Mouse (Mus musculus) ovary, postnatal 10 days (tissue): Measurements from ENCODE around the gene Hdac10.

Experiments used
- DNase-seq: peaks from one replicate; pipeline ENCODE4 v3.0.0; 2022; ENCODE audit warnings: low spot score

Hdac10 gene

DNA sequence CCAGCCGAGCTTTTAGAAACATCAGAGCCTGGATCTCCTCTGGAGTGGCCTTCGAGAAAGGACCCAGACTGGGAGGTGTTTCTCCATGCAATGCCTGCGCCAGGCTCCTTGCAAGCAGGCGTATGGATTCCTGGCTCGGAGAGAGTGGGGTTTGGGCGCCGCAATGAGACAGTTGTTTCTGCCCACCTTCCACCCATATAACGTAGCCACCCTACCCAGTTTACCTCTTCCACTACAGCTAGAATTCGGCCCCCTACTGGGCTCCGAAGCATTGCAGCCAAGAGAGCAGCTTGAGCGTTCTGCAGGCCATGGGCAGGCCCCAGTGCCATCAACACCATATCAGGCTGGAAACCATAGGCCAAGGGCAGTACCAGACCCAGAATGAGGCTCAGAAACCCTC is 4.9 kb downstream of the Hdac10 start:
- no peak for DNase-seq

DNA sequence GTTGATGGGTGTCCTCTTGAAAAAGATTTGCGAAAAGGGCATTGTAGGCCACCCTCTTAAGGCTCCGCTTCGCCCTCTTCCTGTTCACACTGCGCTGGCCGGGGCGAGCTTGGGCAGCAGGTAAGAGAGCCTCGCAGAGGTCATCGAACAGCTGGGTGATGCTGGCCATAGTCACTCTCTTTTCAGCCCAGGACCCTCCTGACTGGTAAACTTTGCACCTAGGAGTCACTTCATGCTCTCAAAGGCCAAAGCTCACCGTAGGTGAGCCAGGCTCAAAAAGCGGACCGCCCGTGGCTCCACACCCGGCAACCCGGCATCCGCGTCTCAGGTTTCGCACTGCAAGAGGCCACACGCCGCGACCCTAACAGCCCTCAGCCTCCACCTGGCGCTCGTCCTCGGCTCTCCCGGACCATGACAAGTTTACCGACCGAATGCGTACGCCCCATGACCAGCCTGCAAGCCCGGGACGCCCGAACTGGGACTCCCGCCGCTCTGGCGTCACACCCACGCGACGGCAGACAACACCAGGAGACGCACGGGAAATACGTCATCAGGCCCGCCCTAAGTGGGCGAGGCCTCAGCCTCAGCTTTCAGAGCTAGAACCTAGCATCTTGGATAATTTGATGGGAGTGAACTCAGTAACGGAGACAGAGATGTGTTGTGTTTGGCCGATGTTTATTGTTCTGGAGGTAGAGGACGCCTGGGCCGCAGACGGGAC is 5.7 kb downstream of the Hdac10 start, which contains the start of gene Tubgcp6:
TSS of gene Tubgcp6 (minus strand) at position 464 of the 718 bp plus-strand sequence.
- peak; percentile 88 for DNase-seq

DNA sequence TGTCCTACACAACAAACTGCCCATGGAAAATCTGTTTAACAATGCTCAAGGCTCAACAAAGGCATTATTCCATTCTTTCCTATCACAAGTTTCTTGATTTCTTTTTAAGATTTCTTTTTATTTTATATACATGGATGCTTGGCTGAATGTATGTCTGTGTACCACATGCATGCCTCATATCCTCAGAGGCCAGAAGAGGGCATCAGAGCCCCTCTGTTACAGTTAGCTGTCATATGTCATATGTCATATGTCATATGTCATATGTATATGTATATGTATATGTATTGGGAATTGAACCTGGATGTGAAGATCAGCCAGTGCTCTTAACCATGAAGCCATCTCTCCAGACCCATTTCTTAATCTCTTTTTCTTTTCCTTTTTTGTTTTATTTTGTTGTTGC is 10.5 kb downstream of the Hdac10 start:
- no peak for DNase-seq

DNA sequence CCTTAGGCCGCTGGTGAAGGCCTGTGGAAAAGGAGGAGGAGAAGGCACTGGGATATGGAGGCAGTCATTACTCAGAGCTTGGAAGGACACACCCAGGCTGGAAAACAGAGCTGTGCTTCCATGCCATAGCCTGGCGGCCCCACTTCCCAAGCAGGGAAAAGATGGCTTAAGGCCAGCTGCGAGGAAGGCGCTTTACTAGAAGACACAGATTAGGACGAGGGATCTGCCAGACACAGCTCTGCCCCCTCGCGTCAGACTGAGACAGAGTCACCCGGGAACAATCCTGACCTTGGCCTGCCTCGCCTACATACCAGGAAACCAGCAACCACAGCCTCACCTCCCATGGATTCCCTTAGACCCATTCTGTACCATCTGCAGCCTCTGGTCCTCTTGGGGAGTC is 18.4 kb downstream of the Hdac10 start:
- no peak for DNase-seq

DNA sequence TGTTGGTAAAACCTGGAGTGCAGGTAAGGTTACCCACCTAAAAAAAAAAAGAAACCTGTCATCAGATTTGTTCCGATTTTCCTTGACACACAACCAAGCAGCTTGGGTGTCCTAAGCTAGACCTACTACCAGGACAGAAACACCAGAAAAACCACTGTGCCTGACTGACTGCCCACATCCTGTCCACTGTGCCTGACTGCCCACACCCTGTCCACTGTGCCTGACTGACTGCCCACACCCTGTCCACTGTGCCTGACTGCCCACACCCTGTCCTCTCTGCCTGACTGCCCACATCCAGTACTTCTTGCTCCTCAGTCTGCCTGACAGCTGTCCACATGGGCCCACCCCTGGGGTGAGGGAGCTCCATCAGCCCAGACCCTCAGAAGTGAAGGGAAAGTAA is 21.5 kb downstream of the Hdac10 start:
- DNase-seq = no peak

DNA sequence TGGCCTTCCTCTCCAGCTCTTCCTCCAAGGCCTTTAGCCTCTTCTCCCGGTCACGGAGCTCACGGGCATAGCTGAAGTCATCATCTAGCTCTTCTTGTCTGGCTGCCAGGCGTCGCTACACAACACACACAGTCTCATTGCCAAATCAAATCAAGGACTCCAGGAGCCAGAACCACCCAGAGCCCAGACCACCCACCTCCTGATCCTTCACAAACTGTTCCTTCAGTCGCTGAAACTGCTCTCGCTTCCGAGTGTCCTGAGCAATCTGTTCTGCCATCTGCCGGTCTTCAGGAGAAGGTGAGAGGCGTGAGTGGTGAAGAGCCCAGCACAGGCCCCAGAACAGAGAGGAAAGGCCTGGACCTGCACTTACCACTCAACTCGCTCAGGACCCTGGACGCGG is 22.4 kb downstream of the Hdac10 start:
- no peak for DNase-seq

DNA sequence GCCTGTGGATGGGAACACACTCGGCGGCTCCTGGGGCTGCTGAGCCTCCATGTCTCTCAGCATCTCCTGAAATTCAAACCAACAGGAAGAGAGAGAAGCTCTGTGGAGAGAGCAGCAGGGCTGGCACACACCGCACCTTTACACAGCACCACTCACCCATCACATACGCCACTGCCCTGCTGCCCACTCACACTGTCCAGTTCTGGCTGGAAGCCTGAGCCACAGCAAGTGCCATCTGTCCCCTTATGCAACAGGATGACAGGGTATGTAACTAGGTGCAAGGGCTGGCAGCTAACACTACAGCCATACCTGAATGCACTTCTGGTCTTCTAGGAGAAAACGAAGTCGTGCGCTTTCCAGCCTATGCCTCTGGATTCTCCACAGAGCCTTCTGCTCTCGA is 24.1 kb downstream of the Hdac10 start:
- DNase-seq = no peak

DNA sequence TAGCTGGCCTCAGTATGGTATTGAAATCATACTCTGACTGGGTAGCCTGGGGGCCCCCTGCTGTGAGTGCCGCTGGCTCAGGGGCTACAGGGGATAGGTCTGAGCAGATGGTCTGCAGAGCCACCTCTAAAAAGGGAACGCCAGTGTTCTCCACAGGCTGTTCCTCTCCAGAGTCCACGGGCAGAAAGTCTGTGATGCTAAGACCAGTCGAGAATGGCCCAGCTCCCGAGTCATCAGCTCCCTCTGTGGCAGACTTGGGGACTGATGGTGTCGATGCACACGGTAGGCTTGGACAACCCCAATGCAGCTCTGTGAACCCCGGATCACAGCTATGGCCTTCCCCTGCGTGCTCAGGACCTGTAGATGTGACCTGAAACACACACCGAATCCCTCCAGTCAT is 24.6 kb downstream of the Hdac10 start:
- DNase-seq = no peak

DNA sequence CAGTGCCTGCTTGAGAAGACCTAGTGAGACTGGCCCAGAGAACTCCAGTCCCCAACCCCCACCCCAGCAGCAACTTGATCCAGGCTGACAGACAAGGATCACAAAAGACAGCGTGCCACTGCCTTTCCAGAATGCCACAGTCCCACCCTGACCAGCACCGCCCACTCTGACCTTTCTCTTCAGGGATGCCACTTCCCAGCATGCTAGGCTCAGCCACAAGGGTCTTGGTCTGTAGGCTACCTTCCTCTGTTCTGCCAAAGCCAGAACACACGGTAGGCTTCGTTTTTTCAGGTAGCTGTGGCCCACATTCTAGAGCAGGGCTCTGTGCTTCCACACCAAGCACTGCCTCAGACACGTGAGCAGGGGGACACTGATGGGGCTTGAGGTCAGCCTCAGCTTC is 25.9 kb downstream of the Hdac10 start:
- DNase-seq = no peak

DNA sequence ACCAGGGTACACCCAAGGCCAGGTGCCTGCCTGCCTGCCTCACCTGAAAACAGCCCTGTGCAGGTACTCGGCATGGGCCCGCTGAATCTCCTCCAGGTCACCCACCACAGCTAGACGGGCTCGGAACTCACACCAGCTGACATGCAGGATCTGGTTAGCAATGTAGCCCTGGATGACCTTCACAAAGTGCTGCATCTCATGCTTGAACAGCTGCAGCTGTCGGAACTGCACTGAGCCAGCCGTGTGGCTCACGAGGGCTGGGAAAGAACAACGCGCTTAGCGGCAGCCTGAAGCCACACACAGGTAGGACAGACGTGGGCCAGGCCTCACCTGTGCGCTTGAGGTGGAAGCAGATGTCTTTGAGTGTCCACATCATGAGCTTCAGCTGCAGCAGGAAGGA is 27.7 kb downstream of the Hdac10 start:
- no peak for DNase-seq

DNA sequence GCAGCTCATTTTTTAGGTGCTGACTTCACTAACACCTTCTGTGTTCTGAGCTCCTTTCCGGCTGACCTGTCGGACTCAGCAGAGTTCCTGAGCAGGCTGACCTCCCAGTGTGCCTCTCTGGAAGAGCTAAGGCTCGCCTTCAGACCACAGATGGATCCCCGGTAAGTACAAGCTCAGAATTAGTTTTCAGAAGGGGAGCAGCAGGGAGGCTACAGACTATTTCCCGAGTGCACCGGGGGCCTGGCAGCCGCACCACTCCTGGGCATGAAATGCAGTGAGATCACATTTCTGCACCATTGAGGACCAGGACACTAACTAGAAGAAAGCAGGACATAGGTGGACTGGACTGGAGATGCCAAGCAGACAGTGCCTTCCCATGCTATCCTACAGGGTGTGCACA is 29.9 kb downstream of the Hdac10 start:
- DNase-seq = no peak

DNA sequence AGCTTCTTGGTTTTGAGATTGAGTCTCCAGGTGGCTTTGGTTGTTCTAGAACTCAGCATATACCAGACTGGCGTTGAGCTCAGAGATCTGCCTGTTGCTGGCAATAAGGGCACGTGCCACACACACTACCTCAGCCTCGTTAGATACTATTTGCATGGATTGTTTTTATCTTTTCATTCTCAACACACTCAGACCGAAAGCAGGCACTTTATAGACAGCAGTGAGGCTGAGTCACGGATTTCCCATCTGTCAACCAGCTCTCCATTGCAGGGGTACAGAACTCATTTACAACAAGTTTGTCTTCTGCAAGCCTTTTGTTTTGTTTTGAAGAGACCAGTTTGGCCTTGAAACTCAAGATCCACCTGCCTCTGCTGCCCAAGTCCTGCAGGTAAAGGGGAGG is 31.1 kb downstream of the Hdac10 start:
- DNase-seq = no peak

DNA sequence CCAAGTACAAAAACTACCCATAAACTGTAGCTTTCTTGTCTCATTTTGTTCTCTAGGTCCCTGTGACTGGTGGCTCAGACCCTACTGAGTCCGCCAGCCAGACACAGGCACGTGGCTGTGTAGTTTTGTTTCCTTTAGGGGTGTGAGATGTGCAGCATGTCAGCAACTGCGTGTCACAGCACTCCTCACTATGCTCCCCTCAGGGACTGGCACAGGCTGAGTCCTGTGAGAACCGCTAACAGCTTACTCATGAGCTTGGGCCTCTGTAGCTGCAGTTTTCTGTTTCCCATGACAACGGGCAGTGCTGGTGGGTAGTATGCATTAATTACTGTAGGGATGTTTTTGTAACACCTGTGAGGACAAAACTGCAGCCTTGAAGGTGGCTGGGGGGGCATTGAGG is 36.3 kb downstream of the Hdac10 start:
- DNase-seq = no peak

DNA sequence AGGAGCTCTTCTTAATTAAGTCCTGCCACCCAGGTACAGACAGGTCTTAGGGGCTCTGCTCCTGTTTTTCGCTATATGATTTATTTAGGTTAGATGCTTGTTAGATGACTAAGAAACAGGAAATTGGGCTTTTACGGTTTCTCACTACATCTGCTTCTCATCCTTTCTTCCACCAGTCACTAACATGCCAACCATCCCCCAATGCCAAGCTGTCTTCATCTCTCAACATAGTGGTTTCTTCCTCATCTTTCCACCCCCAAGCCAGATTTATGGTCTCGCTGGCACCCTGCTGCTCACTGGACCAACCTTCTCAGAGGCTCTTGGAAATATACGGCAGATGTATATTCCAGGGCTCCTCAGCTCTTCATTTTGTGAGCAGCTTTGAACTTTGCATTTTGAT is 37.8 kb downstream of the Hdac10 start:
- no peak for DNase-seq

DNA sequence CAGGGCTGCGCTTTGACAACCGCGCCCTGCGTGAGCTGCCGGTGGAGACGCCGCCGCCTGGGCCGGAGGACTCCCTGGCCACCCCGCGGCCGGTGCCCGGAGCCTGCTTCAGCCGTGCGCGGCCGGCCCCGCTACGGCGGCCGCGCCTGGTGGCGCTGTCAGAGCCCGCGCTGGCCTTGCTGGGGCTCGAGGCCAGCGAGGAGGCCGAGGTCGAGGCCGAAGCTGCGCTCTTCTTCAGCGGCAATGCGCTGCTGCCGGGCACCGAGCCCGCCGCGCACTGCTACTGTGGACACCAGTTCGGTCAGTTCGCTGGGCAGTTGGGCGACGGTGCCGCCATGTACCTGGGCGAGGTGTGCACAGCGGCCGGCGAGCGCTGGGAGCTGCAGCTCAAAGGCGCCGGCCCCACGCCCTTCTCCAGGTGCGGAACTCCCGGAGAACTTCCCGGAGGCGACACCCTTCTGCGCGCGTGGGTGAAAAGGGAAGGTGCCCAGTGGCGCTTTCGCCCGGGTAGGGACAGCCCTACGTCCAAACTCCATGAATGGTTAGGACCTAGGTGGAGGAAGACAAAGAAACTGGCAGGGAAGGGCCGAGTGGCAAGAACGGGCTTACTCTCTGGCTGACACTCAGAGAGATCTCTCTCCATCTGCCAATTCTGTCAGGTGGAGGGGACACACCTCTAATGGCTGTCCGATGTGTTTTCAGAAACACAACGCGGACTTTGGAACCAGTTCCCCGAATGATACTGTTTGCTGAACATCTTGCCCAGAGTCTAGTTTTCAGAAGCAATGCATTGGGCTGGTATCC is 39.0 kb downstream of the Hdac10 start:
- no peak for DNase-seq

DNA sequence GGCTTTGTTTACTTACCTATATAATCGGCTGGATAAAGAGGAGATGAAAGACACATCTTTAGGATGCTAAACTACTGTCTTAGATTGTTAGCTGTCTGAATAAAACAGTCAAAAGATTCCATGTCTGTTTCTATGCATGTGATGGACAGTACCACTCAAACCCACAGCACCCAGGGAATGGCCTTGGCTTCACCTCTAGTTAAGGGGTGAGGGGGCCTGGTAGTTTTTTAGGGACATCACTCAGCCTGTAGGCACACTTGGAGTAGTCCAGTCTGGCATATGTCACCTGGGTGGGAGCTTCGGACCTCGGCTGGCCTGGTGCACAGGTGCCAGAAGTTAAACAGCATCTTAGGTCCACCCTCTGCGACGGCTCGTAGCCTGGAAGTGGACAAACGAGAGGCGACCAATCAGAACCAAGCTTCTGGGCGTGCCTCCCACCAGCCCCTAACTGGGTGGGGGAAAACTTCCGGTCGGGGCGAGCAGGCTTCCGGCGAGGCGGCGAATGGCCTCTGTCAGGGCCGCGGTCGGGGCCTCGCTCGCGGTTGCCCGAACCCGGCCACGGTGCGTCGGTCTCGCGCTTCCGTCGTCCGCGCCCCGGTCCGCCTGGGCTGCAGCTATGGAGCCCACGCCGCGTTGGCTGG is 39.8 kb downstream of the Hdac10 start, which contains the start of gene Selenoo:
TSS of gene Selenoo (plus strand) at position 478 of the 641 bp plus-strand sequence.
- peak; percentile 78 for DNase-seq

DNA sequence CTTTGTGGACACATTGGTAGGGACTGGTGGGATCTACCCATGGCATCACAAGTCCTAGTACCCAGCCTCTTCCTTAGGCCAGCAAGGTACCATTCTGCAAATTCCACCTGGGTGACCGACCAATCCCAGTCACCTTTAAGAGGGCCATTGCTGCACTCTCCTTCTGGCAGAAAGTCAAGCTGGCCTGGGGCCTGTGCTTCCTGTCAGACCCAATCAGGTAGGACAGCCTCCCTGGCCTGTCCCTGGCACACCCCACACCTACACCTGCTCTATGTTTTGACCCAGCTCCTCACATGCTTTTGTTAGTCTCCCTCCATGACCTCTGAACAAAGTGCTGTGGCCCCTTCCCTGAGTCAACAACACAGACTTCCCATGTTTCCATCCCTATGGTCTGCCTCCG is 43.7 kb downstream of the Hdac10 start:
- DNase-seq = no peak

DNA sequence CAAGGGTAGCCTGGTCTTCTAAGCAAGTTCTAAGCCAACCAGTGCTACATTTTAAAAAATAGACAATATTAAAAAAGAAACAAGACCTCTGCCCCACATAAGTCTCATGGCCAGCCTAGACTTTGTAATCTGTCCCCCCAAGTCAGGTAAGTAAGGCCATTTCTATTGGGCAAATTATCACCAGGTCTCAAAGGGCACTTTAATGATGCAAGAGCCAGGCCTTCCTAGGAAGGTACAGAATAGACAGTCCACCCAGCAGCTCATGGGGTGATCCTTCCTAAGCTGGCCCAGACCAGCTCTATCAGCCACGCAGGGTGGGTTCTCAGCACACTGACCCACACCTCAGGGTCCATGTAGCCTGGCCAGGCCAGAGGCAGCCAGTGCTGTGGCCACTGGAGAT is 44.6 kb downstream of the Hdac10 start:
- no peak for DNase-seq

DNA sequence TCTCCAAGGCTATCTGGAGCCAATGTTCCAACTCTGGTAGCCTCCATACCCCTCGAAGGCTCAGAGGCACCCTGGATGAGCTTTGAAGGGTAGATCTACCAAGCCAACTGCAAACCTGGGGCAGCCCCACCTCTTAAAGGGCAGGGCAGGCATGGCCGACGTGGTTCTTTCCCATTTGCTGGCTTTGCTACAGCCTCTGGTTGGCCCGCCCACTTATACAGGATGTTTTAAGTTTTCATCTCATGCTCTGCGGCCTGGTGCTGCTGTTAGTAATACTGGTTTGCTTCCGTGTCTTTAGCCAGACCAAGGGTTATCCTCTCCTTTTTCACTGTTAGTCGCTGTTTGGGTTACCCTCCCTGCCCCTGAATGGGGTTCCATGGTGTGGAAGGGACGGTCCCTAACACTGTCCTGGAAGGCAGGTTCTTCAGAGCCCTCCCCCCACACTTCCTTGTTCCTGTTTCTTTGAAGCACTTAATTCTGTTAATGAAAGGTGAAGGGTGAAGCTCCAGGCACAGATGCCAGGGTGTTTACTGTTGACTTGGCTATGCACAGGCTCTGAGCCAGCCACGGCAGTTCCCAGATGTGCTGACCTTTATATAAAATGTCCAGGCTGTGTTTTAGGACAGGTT is 50.2 kb downstream of the Hdac10 start:
- no peak for DNase-seq

DNA sequence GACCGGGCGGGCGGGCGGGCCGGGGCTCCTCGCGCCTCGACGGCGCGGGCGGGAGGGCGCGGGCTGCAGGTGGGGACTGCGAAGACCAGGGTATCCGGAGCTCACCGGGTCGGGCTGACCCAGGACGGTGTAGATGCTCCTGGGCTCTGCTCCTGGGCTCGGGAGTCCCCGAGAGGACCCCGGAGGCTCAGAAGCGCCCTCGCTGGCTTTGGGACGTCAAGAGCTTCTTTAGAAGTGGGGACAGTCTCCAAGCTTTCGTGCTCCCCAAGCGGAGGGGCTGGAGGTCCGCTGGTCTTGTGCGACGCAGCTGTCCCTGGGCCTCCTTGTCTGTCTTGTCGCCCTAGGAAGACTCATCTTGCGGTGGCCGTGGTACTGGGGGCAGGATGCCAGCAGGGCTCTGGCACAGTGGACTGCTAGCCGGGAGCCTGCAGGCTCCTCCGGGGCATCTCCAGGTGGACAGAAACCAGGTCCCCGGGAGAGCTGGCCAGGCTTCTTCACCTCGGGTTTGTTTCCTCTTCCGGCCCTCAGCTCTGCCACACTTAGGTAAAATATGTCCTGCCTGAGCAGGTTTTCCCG is 52.3 kb downstream of the Hdac10 start:
- DNase-seq = peak; percentile 45

DNA sequence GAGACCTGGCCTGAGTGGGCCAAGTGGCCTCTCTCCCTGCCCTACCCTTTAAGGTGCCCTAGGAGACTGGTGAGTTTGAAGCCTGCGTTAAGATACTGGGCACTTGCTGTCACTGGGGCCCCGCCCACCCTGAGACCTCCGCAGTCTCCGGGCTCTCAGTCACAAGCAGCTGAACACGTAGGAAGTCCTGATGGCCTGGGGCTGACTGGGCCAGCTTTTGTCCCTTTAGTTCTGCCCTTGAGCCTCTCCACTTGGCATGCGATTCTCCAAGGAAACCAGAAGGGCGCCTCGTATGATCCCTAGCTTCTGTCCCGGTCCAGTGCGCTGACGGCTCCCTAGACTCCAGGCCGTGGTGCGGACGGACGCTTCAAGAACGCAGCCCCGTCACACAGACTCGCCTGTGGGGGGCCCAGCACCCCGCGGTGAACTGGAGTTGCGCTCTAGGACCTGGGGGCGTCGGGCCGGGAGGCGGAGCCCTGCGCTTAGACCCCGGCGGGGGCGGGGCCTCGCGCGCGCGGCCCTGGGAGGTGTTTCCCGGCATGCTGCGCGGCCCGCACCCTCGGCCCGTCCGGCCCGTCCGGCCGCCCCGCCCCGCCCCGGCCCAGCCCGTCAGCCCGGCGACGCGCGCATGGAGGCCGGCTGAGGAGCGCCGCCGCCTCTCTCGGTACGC is 52.9 kb downstream of the Hdac10 start:
- peak; percentile 71 for DNase-seq
